Mouse (Mus musculus) kidney, postnatal 4 days (tissue): ENCODE results near the gene Yipf4.
"Not testable (repeated sequence)": the region's sequence is repeated elsewhere in the genome, so short reads cannot be mapped to it uniquely, and the experiment has no call there.

Source experiments
- DNase-seq, 2 experiments: peaks; one replicate each; pipeline ENCODE4 v3.0.0; 2021; ENCODE audit warnings: mixed read lengths in 2 of 2

Gene Yipf4

DNA sequence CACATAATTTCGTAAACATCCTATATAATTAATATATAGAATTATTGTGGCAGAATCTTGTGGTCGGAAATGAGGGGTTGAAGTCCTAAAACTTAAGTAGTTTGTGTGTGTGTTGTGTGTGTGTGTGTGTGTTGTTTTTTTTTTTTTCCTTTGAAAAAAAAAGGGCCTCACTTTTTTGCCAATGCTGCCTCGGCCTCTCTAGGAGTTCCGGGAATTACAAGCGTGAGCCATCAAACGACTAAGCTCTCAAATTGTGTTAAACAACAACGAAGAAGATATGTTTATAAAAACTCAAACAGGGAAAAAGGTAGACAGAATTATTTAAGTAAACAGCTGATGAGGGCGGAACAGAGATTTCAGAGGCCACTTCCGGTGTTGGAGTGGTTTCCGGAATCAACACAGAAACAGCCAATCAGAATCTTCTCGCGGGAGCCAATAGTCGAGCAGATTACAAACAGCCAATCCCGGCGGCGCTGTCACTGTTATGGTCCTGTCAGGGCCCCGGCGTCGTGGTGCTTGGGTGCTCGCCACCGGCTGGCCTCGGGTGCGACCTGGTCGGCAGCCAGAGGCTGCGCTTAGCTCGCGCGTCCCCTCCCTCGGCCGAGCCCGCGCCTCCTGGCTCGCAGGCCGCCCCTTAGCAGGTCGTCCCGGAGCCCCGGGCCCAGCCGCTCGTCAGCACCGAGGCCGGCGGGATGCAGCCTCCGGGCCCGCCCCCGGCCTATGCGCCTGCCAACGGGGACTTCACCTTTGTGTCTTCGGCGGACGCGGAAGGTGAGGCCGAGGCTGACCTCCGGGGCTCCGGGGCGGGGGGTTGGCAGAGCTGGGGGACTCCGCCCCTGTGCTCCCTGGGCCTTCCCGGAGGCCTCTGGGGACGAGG, at the start of gene Yipf4:
Gene Yipf4, plus strand, starts transcription at position 470 of the 877 bp plus-strand sequence.
- DNase-seq = peak; percentile 96 to 97

DNA sequence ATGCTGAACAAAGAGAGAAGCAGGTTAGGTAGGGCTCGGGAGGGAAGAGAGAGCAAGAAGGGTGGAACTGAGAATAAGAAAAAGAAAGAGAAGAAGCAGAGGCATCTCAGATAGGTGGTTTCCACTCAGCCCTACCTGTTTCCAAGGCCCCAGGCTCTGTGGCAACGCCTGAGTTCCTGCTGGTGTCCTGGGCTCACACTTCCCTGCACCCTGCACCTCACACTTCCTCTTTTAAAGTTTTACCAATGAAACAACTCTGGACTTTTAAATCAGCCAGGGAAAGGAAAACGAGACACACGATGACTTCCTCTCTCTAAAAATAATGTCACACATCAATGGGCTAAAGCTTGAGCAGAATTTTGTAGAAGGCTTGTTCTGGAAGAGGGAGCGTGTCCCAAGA, 48.8 kb upstream of the Yipf4 start:
- no peak for DNase-seq

DNA sequence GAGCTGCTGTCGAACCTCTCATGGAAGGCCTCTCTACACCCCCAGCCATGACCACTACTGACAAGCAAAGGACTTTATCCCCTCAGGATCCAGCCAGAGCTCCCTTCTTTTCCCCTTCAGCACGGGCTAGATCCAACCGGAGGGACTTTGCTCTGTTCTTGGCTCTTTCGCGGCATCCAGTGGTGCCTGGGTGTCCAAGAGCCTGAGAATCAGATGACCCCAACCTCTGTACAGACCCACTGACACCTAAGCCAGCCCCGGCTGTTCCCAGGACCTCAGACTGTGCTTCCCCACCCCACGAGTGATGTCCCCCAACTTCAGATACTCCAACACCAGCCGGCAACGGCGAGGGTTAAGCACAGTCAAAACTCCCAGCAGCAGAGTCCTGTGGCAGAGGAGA, 39.5 kb upstream of the Yipf4 start:
- no peak for DNase-seq

- DNase-seq = no peak
These were observed 35.4 kb upstream of the Yipf4 start for GRCm38 (mm10) chr17:74453928-74454327.

- DNase-seq = no peak
These were observed 34.6 kb upstream of the Yipf4 start for GRCm38 (mm10) chr17:74454660-74455059.

DNA sequence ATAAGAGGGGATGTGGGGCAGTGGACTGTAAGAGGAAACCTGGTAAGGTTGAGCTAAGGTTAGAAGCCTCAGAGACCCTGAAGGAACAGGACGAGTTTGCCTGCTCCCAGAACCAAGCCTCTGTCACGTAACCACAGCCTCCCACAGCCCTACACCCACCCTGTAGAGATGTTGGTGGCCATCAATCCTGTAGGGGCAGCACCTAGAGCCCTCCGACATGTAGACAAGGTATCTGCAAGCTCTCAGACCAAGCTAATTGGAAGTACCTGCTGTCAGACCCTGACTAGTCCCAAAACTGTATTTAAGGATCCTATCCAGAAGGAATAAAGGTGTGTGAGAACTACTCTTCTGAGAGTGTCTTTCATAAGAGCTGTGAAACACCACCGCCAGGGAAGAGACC, 33.9 kb upstream of the Yipf4 start:
- no peak for DNase-seq

GRCm38 (mm10) chr17:74456825-74457224, 32.5 kb upstream of the Yipf4 start:
- no peak for DNase-seq

GRCm38 (mm10) chr17:74457972-74458677, 31.2 kb upstream of the Yipf4 start:
- DNase-seq = no peak

DNA sequence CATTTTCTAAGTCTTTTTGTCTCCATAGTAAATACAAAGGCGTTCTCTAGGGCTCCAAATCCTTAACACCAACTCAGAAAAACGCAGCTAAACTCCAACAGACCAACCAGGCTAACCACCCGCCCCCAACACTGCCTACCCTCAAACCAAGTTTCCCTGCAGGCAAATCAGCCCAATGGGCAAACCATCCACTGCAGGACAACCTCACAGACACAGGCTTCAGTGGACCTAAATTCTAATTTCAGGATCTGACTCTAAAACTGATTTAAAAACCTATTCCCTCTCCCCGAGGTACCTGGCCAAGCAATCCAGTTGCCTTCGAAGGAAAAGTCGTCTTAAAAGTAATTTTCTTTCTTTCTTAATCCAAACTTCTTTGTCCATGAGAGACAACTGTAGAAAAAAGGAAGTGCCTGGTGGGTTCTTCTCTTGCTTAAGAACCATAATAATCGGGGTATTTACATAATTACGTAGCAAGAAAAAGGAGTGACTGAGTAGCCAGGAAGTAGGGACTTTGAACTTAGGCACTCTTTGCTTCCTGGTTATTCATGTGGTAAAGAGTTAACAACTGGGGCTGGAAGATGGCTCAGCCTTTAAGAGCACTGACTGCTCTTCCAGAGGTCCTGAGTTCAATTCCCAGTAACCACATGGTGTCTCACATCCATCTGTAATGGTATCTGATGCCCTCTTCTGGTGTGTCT, 30.4 kb upstream of the Yipf4 start, which contains the start of gene Nlrc4:
Gene Nlrc4, minus strand, starts transcription at position 432 of the 698 bp plus-strand sequence.
- DNase-seq = no peak

DNA sequence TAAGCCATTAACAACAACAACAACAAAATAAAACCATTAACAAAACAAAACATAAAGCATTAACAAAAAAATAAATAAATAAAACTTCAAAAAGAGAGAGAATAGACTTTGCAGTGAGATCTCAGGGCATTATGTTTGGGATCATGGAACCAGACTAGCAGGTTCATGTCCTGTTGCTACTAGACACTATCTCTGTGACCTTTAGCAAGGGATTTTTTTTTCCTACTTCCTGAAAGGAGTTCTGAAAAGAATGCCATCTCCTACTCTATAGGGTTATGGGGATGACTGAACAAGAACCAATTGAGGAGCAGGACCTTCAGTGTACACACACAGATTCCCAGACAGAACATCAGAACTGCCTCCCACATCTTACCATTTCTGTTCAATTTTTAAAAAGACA, 25.8 kb upstream of the Yipf4 start:
- DNase-seq = no peak

- DNase-seq = not testable (repeated sequence)
These were observed 21.3 kb upstream of the Yipf4 start for GRCm38 (mm10) chr17:74467981-74468380.

DNA sequence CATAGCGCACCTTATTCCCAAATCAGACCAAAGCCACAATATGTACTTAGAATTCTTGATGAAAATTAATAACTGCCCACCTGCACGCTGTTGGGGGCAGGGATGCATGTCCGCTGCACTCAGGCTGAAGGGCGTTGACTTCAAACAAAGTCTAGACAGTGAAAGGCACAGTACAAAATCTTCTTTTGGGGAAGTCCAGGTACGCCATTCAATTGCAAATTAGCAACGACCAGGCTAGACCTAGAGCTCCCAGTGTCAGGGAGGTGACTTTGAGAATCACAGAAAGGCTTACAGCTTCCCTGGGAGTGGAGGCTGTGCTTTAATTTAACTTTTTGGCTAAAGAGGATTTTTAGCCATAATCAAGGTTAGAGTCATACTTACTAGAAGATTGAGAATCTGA, 19.2 kb upstream of the Yipf4 start:
- not testable (repeated sequence) for DNase-seq

- no peak for DNase-seq
These were observed 8.8 kb upstream of the Yipf4 start for GRCm38 (mm10) chr17:74480361-74481069.

GRCm38 (mm10) chr17:74489901-74490220, 568 bp downstream of the Yipf4 start:
- DNase-seq = no peak

DNA sequence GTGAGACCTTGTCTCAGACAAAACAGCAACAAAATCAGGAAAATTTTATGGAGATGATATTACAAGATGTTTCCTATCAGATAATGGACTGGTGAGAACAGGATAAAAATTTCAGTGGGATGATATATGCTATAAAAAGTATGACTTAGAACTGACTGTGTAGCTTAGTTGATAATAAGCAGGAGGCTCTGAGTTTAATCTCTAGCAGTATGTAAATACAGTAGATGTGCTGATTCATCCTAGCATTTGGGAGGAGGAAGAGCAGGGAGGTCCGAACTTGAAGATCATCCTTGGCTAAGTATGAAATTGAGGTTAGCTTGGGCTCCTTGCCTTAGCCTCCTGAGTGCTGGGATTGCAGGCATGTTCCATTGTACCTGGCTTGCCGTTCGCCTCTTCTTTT, 2.3 kb downstream of the Yipf4 start:
- DNase-seq = no peak

GRCm38 (mm10) chr17:74500204-74500603, 10.9 kb downstream of the Yipf4 start:
- DNase-seq = no peak

- no peak for DNase-seq
These were observed 11.8 kb downstream of the Yipf4 start for GRCm38 (mm10) chr17:74501085-74501484.

- no peak for DNase-seq
These were observed 18.6 kb downstream of the Yipf4 start for GRCm38 (mm10) chr17:74507934-74508333.

GRCm38 (mm10) chr17:74508600-74508999, 19.3 kb downstream of the Yipf4 start:
- no peak for DNase-seq

DNA sequence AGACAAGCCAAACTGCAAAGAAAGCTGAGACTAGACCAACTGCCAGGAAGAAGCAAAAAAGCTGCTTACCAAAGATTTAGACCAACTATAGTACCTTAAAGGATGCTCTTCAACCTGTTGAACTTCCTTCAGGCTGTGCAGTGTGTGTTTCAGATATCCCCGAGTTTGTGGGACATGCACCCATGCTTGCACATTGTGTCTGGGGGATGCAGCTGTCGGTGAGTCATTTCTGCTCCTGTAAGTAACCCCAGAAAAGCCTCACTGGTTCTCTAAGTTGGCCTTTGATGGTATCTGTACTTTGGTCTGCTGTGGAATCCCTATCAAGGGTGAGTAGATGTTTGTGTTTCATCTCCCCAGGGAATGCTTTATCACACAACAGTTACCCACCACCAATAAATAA, 23.0 kb downstream of the Yipf4 start:
- no peak for DNase-seq

DNA sequence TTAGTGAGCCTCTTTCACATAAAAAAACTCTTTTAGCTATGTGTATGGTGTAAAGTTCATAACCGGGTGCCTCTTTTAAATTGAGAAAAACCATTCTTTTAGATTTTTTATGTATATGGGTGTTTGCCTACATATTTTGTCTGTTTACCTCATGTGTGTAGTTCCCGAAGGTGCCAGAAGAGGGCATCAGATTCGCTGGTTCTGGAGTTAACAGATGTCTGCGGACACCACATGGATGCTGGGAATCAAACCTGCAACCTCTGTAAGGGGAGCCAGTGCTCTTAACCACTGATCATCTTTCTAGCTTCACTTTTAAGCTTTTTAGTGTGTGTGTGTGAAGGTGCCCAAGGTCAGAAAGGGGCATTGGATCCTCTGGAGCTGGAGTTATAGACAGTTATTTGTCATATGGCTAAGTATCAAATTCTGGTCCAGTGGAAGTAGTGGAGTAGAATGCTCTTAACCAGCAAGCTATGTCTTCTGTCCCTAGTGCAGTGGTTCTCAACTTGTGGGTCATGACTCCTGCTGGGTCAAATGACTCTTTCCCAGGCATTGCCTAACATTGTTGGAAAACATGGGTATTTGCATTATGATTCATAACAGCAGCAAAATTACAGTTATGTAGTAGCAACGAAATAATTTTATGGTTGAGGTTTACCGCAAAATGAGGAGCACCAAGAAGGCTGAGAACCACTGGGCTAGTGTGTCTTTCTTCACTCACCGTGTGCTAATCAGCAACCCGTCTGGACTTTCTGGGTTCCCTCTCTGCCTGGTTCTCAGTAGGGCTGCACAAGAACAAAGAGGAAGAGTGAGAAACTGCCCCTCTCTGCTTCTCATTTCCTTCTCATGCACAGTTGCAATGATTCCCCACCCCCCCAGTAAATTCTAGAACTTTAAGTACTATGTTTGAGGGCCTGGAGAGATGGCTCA, 33.8 kb downstream of the Yipf4 start:
- no peak for DNase-seq

GRCm38 (mm10) chr17:74526117-74526516, 36.8 kb downstream of the Yipf4 start:
- DNase-seq = no peak
